Mouse (Mus musculus) hematopoietic multipotent progenitor cell, adult 10-12 weeks (in vitro differentiated cells): ENCODE data around the gene Ldhal6b. TPM values are rescaled to one million over a fixed set of nuclear protein-coding genes. Genes with fewer than 3 reads are reported as not detected.

ENCODE experiments used
- polyA plus RNA-seq: library from polyadenylated mRNA; stranded (reverse); fragments of >175 nt; gene quantifications from 2 replicates; pipeline ENCODE4 v1.2.3, GENCODE M21; 2012; ENCODE audit warnings: low replicate concordance

Gene Ldhal6b
- 0.37 TPM in 1 of 2 replicates, not detected in the other for polyA plus RNA-seq

DNA sequence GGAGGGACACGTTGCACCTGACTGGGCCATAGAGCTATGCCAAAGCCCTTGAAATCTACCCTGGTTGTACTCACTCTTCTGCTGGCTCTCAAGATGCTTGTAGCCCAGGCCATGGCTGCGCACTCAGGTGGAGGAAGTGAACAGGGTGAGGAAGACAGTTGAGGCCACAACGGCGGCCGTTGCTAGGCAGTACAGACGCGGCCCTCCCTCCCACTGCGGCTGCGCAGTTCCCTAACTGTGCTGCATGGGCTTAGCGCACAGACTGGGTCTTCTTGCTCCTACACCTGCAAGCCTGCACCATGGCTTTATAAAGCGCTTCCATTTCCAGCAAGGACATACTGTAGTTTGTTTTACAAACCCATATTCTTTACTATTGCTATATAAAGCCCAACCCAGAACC, at the start of gene Ldhal6b:
Gene Ldhal6b, minus strand, starts transcription at position 223 of the 400 bp plus-strand sequence.

DNA sequence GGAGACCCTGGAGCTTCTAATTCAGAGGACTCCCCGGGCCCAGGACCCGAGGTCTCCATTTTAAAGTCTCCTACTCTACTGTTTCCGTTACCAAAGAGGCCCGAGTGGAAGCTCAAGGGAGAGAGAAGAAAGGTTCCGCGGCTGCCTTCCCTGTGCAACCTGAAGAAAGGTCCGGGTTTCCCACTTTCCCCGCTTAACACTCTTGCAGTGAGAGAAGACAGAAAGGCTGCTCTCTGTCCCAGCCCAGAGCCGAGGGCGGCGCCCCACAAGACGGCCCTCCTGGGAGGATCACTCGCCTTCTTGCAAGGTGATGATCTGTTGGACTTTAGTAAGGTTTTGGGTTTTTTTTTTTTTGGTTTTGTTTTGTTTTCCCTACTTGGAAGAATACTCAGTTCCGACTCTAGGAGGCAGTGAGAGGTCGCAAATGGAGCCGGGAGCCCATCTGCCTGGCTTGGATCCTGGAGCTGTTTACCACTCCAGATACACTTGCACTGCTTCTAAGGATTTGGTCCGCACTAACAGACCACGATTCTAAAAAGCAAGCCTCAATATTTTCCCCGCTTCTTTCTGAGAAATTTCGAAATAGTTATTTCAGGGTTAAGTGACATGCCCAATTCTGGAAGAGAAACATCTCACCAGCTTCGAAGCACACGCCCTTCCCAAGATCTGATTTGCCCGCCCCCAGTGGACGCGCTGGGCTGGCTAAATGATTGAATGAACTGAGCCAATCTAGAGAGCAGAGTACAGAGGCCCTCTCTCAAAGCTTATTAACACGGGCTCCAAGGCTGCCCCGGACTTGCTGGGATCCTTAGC, 21.8 kb upstream of the Ldhal6b start, which contains the start of gene Tmem242:
Gene Tmem242, minus strand, starts transcription at position 101 of the 813 bp plus-strand sequence.

Other genes starting within 250 kb of the Ldhal6b start
- gene Tmem242, start 21.5 kb upstream of the Ldhal6b start, polyA plus RNA-seq, result 2.6 and 24.8 TPM in 2 replicates
- 16.1 and 27.8 TPM in 2 replicates for gene Zdhhc14, start 73.8 kb upstream of the Ldhal6b start, polyA plus RNA-seq